Mouse (Mus musculus): ENCODE measurements around the gene Lgi4. TPM values are rescaled to one million over a fixed set of nuclear protein-coding genes. Genes with fewer than 3 reads are reported as not detected.

Lgi4 gene
- total and polyA plus RNA-seq, 3 experiments = 0.05 TPM; not detected in 2

DNA sequence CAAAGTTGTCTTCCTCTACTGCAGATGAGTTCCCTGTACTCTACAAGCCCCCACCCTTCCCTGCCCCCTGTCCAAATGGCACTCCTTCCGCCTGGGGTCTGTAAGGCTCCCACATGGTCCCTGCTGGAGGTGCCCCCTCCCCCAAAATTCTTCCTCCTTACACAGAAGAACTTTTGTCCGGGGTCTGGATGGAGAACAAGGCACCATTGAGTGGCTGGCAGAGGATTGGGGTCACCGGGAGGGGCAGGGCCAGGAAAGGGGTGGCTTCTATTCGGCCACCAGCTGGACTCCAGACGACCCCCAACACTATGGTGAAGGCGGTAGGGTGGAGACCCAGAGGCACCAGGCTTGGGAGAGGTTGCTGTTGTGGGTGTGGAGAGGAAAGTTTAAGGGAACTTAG, 18.3 kb downstream of the Lgi4 start:
- ATAC-seq (ENCODE audit: extremely low read depth, insufficient number of reproducible peaks, low FRiP score, poor library complexity, severe bottlenecking) = no peak
- DNase-seq (ENCODE audit: low spot score) = no peak
- H3K9me3 ChIP-seq (replicated peaks) = peaks cover 14% of the 10 kb centered on the region
- no peaks in the 10 kb centered on the region for H3K36me3 ChIP-seq (replicated peaks)
- no peaks in the 10 kb centered on the region for H3K4me1 ChIP-seq (ENCODE audit: insufficient read depth, low read depth, low read length)
- TF ChIP-seq TAL1 (conservative IDR thresholded peaks at IDR 0.05; ENCODE audit: low read depth, low read length) (no peak), POLR2AphosphoS5 (IDR thresholded peaks at IDR 0.05; ENCODE audit: insufficient replicate concordance, low read depth, low read length) (no peak), CTCF (IDR thresholded peaks at IDR 0.05; ENCODE audit: low read depth, low read length) (no peak), GATA1 (IDR thresholded peaks at IDR 0.05; ENCODE audit: borderline replicate concordance, low read length) (no peak), GATA2 (IDR thresholded peaks at IDR 0.05; ENCODE audit: borderline replicate concordance, low read depth, low read length) (no peak)
- no peaks in the 10 kb centered on the region for H3K27me3 ChIP-seq (ENCODE audit: insufficient read depth, low read length)
- H3K4me3 ChIP-seq (ENCODE audit: low read depth, low read length) = no peak overlapping the region

DNA sequence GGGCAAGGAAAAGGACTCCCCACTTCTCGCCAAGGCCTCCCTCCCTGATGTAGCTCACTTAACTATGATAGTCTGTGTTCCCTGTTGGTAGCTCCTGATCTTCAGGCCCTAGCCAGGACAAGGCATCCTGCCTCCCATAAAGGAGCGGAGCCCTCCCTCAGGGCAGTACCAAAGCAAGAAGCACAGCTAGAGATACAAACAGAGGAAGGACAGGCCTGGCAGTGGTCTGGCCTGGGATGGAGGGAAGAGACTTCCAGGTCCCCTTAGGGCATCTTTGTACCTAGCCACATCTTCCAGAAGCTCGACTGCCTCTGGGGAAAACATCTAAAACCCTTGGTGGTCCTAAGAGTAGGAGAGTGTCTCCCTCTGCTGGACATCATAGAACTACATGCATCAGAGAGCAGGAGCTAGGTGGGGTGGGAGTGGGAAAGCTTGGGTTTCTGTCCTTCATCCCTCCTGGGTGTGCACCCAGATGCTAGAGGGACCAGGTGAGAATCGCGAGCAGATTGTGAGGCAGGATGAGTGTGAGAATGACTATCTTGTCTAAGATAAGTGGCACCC, 18.8 kb downstream of the Lgi4 start:
- Histone ChIP-seq H3K4me1 (ENCODE audit: insufficient read depth, low read depth, low read length) (no peaks in the 10 kb centered on the region), H3K36me3 (replicated peaks) (no peaks in the 10 kb centered on the region), H3K4me3 (ENCODE audit: low read depth, low read length) (no peak overlapping the region), H3K27me3 (ENCODE audit: insufficient read depth, low read length) (no peaks in the 10 kb centered on the region; the same call in 1 of the 2 replicates), H3K9me3 (replicated peaks) (peaks cover 14% of the 10 kb centered on the region)
- TF ChIP-seq GATA1 (IDR thresholded peaks at IDR 0.05; ENCODE audit: borderline replicate concordance, low read length) (no peak), POLR2AphosphoS5 (IDR thresholded peaks at IDR 0.05; ENCODE audit: insufficient replicate concordance, low read depth, low read length) (no peak), CTCF (IDR thresholded peaks at IDR 0.05; ENCODE audit: low read depth, low read length) (no peak), TAL1 (conservative IDR thresholded peaks at IDR 0.05; ENCODE audit: low read depth, low read length) (no peak)
- DNase-seq (ENCODE audit: low spot score) (no peak), ATAC-seq (ENCODE audit: extremely low read depth, insufficient number of reproducible peaks, low FRiP score, poor library complexity, severe bottlenecking) (no peak)

DNA sequence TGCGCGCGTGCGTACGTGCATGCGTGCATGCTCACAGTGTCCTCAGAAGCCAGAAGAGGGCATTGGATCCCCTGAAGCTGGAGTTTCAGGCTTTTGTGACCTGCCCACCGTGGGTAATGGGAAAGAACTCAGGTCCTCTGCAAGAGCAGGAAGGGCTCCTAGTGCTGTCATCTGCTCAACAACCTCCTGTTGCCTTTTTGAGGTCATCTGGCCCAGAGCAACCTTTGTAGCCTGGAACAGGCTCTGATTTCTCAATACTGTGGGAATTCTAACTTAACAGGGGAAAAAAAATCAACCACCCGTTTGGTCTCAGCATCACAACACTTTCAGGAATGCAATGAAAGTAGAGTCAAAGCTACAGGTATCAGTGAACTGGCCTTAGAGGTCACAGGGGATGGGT, 20.5 kb downstream of the Lgi4 start:
- Histone ChIP-seq H3K4me1 (ENCODE audit: insufficient read depth, low read depth, low read length) (no peaks in the 10 kb centered on the region), H3K4me3 (ENCODE audit: low read depth, low read length) (no peak overlapping the region), H3K9me3 (replicated peaks) (peaks cover 19% of the 10 kb centered on the region), H3K27me3 (ENCODE audit: insufficient read depth, low read length) (no peaks in the 10 kb centered on the region; the same call in 1 of the 2 replicates), H3K36me3 (replicated peaks) (no peaks in the 10 kb centered on the region)
- ATAC-seq (ENCODE audit: extremely low read depth, insufficient number of reproducible peaks, low FRiP score, poor library complexity, severe bottlenecking) (no peak), DNase-seq (ENCODE audit: low spot score) (no peak)
- TF ChIP-seq POLR2AphosphoS5 (IDR thresholded peaks at IDR 0.05; ENCODE audit: insufficient replicate concordance, low read depth, low read length) (no peak), TAL1 (conservative IDR thresholded peaks at IDR 0.05; ENCODE audit: low read depth, low read length) (no peak), GATA2 (IDR thresholded peaks at IDR 0.05; ENCODE audit: borderline replicate concordance, low read depth, low read length) (no peak), CTCF (IDR thresholded peaks at IDR 0.05; ENCODE audit: low read depth, low read length) (no peak), GATA1 (IDR thresholded peaks at IDR 0.05; ENCODE audit: borderline replicate concordance, low read length) (no peak)

DNA sequence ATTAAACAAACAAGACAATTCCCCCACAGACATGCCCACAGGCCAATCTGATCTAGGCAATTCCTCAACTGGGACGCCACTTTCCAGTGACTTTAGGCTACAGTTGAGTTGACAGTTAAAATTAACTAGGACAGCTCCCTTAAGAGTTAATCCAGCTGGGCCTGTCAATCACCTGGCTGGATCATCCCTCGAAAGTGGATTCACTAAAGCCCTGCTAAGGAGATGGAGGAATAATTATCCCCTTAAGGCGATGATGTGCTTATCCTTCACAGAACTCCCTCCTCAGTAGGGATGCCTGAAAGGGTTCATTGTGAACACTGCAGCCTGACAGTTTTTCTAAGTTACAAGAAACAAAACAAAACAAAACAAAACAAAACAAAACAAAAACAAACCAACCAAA, 21.5 kb downstream of the Lgi4 start:
- no peak for TF ChIP-seq POLR2AphosphoS5 (IDR thresholded peaks at IDR 0.05; ENCODE audit: insufficient replicate concordance, low read depth, low read length)
- no peak for TF ChIP-seq CTCF (IDR thresholded peaks at IDR 0.05; ENCODE audit: low read depth, low read length)
- no peak for TF ChIP-seq GATA2 (IDR thresholded peaks at IDR 0.05; ENCODE audit: borderline replicate concordance, low read depth, low read length)
- TF ChIP-seq TAL1 (conservative IDR thresholded peaks at IDR 0.05; ENCODE audit: low read depth, low read length) = no peak
- TF ChIP-seq GATA1 (IDR thresholded peaks at IDR 0.05; ENCODE audit: borderline replicate concordance, low read length) = no peak
- Histone ChIP-seq H3K27me3 (ENCODE audit: insufficient read depth, low read length) (no peaks in the 10 kb centered on the region; the same call in 1 of the 2 replicates), H3K9me3 (replicated peaks) (peaks cover 18% of the 10 kb centered on the region), H3K36me3 (replicated peaks) (no peaks in the 10 kb centered on the region), H3K4me1 (ENCODE audit: insufficient read depth, low read depth, low read length) (no peaks in the 10 kb centered on the region), H3K4me3 (ENCODE audit: low read depth, low read length) (no peak overlapping the region)
- DNase-seq (ENCODE audit: low spot score) (no peak), ATAC-seq (ENCODE audit: extremely low read depth, insufficient number of reproducible peaks, low FRiP score, poor library complexity, severe bottlenecking) (no peak)

DNA sequence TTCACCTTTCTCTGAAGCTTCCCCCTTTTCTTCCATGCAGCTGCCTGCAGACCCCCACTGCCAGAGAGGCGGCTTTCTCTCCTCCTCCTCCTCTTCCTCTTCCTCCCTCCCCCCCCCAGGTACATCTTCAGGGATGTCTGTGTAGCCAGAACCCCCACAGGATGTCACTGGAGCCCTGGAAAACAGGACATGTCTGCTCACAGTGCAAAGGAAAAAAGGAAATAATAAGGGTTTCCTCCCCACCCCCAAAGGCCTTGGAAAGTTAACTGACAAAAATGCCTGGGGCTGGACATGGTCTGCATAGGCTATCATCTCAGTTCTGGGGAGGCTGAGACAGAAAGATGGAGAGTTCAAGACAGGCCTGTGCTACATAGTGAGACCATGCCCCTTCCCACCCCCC, 22.0 kb downstream of the Lgi4 start:
- no peaks in the 10 kb centered on the region; the same call in 1 of the 2 replicates for H3K27me3 ChIP-seq (ENCODE audit: insufficient read depth, low read length)
- TF ChIP-seq TAL1 (conservative IDR thresholded peaks at IDR 0.05; ENCODE audit: low read depth, low read length) = no peak
- TF ChIP-seq GATA2 (IDR thresholded peaks at IDR 0.05; ENCODE audit: borderline replicate concordance, low read depth, low read length) = no peak
- no peak for TF ChIP-seq POLR2AphosphoS5 (IDR thresholded peaks at IDR 0.05; ENCODE audit: insufficient replicate concordance, low read depth, low read length)
- no peak for TF ChIP-seq GATA1 (IDR thresholded peaks at IDR 0.05; ENCODE audit: borderline replicate concordance, low read length)
- no peak for TF ChIP-seq CTCF (IDR thresholded peaks at IDR 0.05; ENCODE audit: low read depth, low read length)
- DNase-seq (ENCODE audit: low spot score) = no peak
- no peak for ATAC-seq (ENCODE audit: extremely low read depth, insufficient number of reproducible peaks, low FRiP score, poor library complexity, severe bottlenecking)
- no peaks in the 10 kb centered on the region for H3K4me1 ChIP-seq (ENCODE audit: insufficient read depth, low read depth, low read length)
- H3K9me3 ChIP-seq (replicated peaks) = peaks cover 17% of the 10 kb centered on the region
- no peak overlapping the region for H3K4me3 ChIP-seq (ENCODE audit: low read depth, low read length)
- H3K36me3 ChIP-seq (replicated peaks) = no peaks in the 10 kb centered on the region

DNA sequence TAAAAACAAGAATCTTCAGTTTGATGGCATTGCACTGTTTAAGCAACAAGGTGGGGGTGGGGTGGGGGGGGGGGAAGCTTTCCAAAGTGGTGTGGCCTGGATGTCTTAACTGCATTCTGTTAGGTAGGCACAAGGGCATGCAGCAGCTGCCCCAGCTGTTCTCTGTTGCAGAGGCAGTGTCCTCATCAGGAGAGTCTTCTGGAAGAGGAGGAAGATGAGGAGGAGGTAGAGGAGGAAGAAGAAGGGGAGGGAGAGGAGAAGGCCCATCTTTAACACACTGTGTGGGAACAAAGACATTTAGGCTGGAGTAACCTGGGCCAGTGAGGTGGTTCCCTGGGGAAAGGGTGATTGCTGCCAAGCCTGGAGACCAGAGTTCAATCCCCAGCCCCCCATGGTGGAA, 23.0 kb downstream of the Lgi4 start:
- no peak overlapping the region for H3K4me3 ChIP-seq (ENCODE audit: low read depth, low read length)
- H3K36me3 ChIP-seq (replicated peaks) = no peaks in the 10 kb centered on the region
- no peak for ATAC-seq (ENCODE audit: extremely low read depth, insufficient number of reproducible peaks, low FRiP score, poor library complexity, severe bottlenecking)
- no peaks in the 10 kb centered on the region for H3K4me1 ChIP-seq (ENCODE audit: insufficient read depth, low read depth, low read length)
- TF ChIP-seq TAL1 (conservative IDR thresholded peaks at IDR 0.05; ENCODE audit: low read depth, low read length) (no peak), POLR2AphosphoS5 (IDR thresholded peaks at IDR 0.05; ENCODE audit: insufficient replicate concordance, low read depth, low read length) (no peak), GATA1 (IDR thresholded peaks at IDR 0.05; ENCODE audit: borderline replicate concordance, low read length) (no peak), CTCF (IDR thresholded peaks at IDR 0.05; ENCODE audit: low read depth, low read length) (no peak), GATA2 (IDR thresholded peaks at IDR 0.05; ENCODE audit: borderline replicate concordance, low read depth, low read length) (no peak)
- H3K27me3 ChIP-seq (ENCODE audit: insufficient read depth, low read length) = no peaks in the 10 kb centered on the region; the same call in 1 of the 2 replicates
- peaks cover 19% of the 10 kb centered on the region for H3K9me3 ChIP-seq (replicated peaks)
- DNase-seq (ENCODE audit: low spot score) = no peak
